Comparison of ENCODE assay signal across 9 mouse cellular contexts in genomic region chr2:52378848-52379261, GRCm38 (mm10). TPM values are rescaled to one million over a fixed set of nuclear protein-coding genes. Genes with fewer than 3 reads are reported as not detected.
DNase-seq lines count a peak whose midpoint lies in the region; ATAC-seq and TF ChIP-seq lines count a peak whose summit lies in the region.
"Had no signal": no experiment of that assay in that cellular context is flagged by ENCODE, and none has a peak within 500 bp of the region (broad histone marks: within the 10 kb centered on the region; RNA-seq: fewer than 3 reads in every experiment).

No protein-coding gene starts in this region.

- no peaks in the 10 kb centered on the region for H3K36me3 ChIP-seq in forebrain, embryonic 13.5 days (ENCODE audit: poor library complexity, severe bottlenecking)
- no peaks in the 10 kb centered on the region for H3K36me3 ChIP-seq in forebrain, embryonic 12.5 days (replicated peaks)
- H3K36me3 ChIP-seq in midbrain, postnatal 0 days (ENCODE audit: insufficient read depth, low read length): no peaks in the 10 kb centered on the region

- no peak overlapping the region for H3K4me3 ChIP-seq in forebrain, embryonic 13.5 days
- H3K4me3 ChIP-seq in forebrain, embryonic 12.5 days (replicated peaks): no peak overlapping the region
- no peak overlapping the region for H3K4me3 ChIP-seq in midbrain, postnatal 0 days (ENCODE audit: low read depth, low read length)

- WGBS in forebrain, embryonic 13.5 days: 82% methylated on average over 10 of the region's 10 CpGs
- 78% methylated on average over 10 of the region's 10 CpGs for WGBS in forebrain, embryonic 12.5 days
- 73% methylated on average over 10 of the region's 10 CpGs for WGBS in midbrain, postnatal 0 days

- no peaks in the 10 kb centered on the region for H3K9me3 ChIP-seq in forebrain, embryonic 13.5 days (replicated peaks)
- H3K9me3 ChIP-seq in forebrain, embryonic 12.5 days: no peaks in the 10 kb centered on the region
- no peaks in the 10 kb centered on the region for H3K9me3 ChIP-seq in midbrain, postnatal 0 days (ENCODE audit: low read length)

- no peaks in the 10 kb centered on the region for H3K4me1 ChIP-seq in forebrain, embryonic 13.5 days
- H3K4me1 ChIP-seq in forebrain, embryonic 12.5 days: no peaks in the 10 kb centered on the region
- no peaks in the 10 kb centered on the region for H3K4me1 ChIP-seq in midbrain, postnatal 0 days (ENCODE audit: insufficient read depth, low read length)

- peak; percentile 17 for DNase-seq in ES-CJ7 (ENCODE audit: low read depth, low spot score)
- DNase-seq in midbrain, postnatal 0 days (ENCODE audit: low spot score): no peak
- no peak for DNase-seq in layer of hippocampus, adult 8-10 months (ENCODE audit: low spot score in 2 of 2)
- no peak for DNase-seq in layer of hippocampus, adult 11-12 months (ENCODE audit: low spot score)
- DNase-seq: cerebellum, adult 9-11 months had no signal

- H3K4me2 ChIP-seq in forebrain, embryonic 13.5 days: no peak overlapping the region
- no peak overlapping the region for H3K4me2 ChIP-seq in forebrain, embryonic 12.5 days
- H3K4me2 ChIP-seq in midbrain, postnatal 0 days (ENCODE audit: low read depth, low read length, poor library complexity, severe bottlenecking): no peak overlapping the region

- TF ChIP-seq CTCF in midbrain, postnatal 0 days (IDR thresholded peaks at IDR 0.05): no peak

- H3K9ac ChIP-seq in forebrain, embryonic 13.5 days: no peak overlapping the region
- no peak overlapping the region for H3K9ac ChIP-seq in forebrain, embryonic 12.5 days
- no peak overlapping the region for H3K9ac ChIP-seq in midbrain, postnatal 0 days (replicated peaks; ENCODE audit: low read length, poor library complexity, severe bottlenecking)

- H3K27me3 ChIP-seq in forebrain, embryonic 13.5 days: no peaks in the 10 kb centered on the region
- H3K27me3 ChIP-seq in forebrain, embryonic 12.5 days: no peaks in the 10 kb centered on the region
- no peaks in the 10 kb centered on the region for H3K27me3 ChIP-seq in midbrain, postnatal 0 days (ENCODE audit: insufficient read depth, low read length)

- H3K27ac ChIP-seq in forebrain, embryonic 13.5 days: no peak overlapping the region
- no peak overlapping the region for H3K27ac ChIP-seq in forebrain, embryonic 12.5 days
- H3K27ac ChIP-seq in midbrain, postnatal 0 days (ENCODE audit: low read depth, low read length): no peak overlapping the region

- peak; percentile 48; the same call in 1 of the 2 replicates for ATAC-seq in forebrain, embryonic 13.5 days
- no peak for ATAC-seq in forebrain, embryonic 12.5 days (ENCODE audit: low FRiP score)
- ATAC-seq in hematopoietic stem cell, adult 5-6 weeks (replicated peaks in 1 of 2; ENCODE audit: insufficient read depth in 1 of 2, low FRiP score in 2 of 2, low TSS enrichment in 1 of 2, low read depth in 1 of 2, poor library complexity in 2 of 2, severe bottlenecking in 2 of 2): peak; percentile 96 to 99
- ATAC-seq in megakaryocyte progenitor cell, adult 5-6 weeks (replicated peaks; ENCODE audit: poor library complexity): peak; percentile 93
- ATAC-seq in midbrain, postnatal 0 days (ENCODE audit: low FRiP score): no peak

RNA-seq across cellular contexts. Expression of gene Neb, which starts 0.6 kb away (rescaled TPM):
- 3.6 and 4.7 TPM in 2 replicates for polyA plus RNA-seq in forebrain, embryonic 13.5 days (2015; fragmentation: Nextera tagmentation; extraction: Ambion mirVana)
- 1.1 and 1.7 TPM in 2 replicates for polyA plus RNA-seq in forebrain, embryonic 12.5 days (2016; fragmentation: Nextera tagmentation; extraction: Ambion mirVana)
- total RNA-seq in hematopoietic stem cell, adult 5-6 weeks (2017): 0.30 and 3.3 TPM in 2 replicates
- total RNA-seq in megakaryocyte progenitor cell, adult 5-6 weeks (2015): 0.02 TPM in 1 of 2 replicates, not detected in the other
- total RNA-seq in megakaryocyte progenitor cell, adult 5-6 weeks (2017): 0.29 and 1.0 TPM in 2 replicates
- total RNA-seq in midbrain, postnatal 0 days (2014; rRNA removed): 3.2 and 3.7 TPM in 2 replicates
- 0.54 and 0.80 TPM in 2 replicates for polyA plus RNA-seq in midbrain, postnatal 0 days (2015; fragmentation: Nextera tagmentation; extraction: Ambion mirVana)
- total RNA-seq in layer of hippocampus, adult 8-10 months (2022): 1 to 10 TPM; 1.2 to 2.5 (median 1.8) TPM

RNA-seq across cellular contexts. Expression of gene Arl5a, which starts 45.8 kb away (rescaled TPM):
- polyA plus RNA-seq in forebrain, embryonic 13.5 days (2015; fragmentation: Nextera tagmentation; extraction: Ambion mirVana): 43.2 and 47.4 TPM in 2 replicates
- 67.8 and 72.3 TPM in 2 replicates for polyA plus RNA-seq in forebrain, embryonic 12.5 days (2016; fragmentation: Nextera tagmentation; extraction: Ambion mirVana)
- 47.8 and 49.3 TPM in 2 replicates for total RNA-seq in hematopoietic stem cell, adult 5-6 weeks (2017)
- total RNA-seq in megakaryocyte progenitor cell, adult 5-6 weeks (2015): 37.6 and 44.5 TPM in 2 replicates
- total RNA-seq in megakaryocyte progenitor cell, adult 5-6 weeks (2017): 32.3 and 38.0 TPM in 2 replicates
- total RNA-seq in midbrain, postnatal 0 days (2014; rRNA removed): 56.5 and 72.5 TPM in 2 replicates
- 25.7 and 27.8 TPM in 2 replicates for polyA plus RNA-seq in midbrain, postnatal 0 days (2015; fragmentation: Nextera tagmentation; extraction: Ambion mirVana)
- 10 to 100 TPM; 55.1 to 67.2 (median 61.6) TPM for total RNA-seq in layer of hippocampus, adult 8-10 months (2022)

Comparison
In these comparisons a context has a peak if more than half of its experiments do, and no peak if none do; other contexts are left out.
1. ATAC-seq: peak in forebrain, embryonic 13.5 days (single experiment), hematopoietic stem cell, adult 5-6 weeks (2 of 2) and megakaryocyte progenitor cell, adult 5-6 weeks (single experiment); none in forebrain, embryonic 12.5 days (single experiment) and midbrain, postnatal 0 days (single experiment).